ENCODE assay signal across 11 mouse cellular contexts in genomic region chr3:106131690-106132089, GRCm38 (mm10). TPM values are rescaled to one million over a fixed set of nuclear protein-coding genes. Genes with fewer than 3 reads are reported as not detected.
A peak's percentile ranks its signal among the peaks of the same experiment; 100 is the strongest.
DNase-seq lines count a peak whose midpoint lies in the region; ATAC-seq and TF ChIP-seq lines count a peak whose summit lies in the region.
"Had no signal": no experiment of that assay in that cellular context is flagged by ENCODE, and none has a peak within 500 bp of the region (broad histone marks: within the 10 kb centered on the region; RNA-seq: fewer than 3 reads in every experiment).

No protein-coding gene starts in this region.

- no peak for TF ChIP-seq CTCF in liver, postnatal 0 days (IDR thresholded peaks at IDR 0.05; ENCODE audit: low read depth)

- H3K4me3 ChIP-seq in hindbrain, embryonic 14.5 days (replicated peaks; ENCODE audit: low read length) = no peak overlapping the region
- H3K4me3 ChIP-seq in hindbrain, embryonic 12.5 days = no peak overlapping the region
- H3K4me3 ChIP-seq in liver, postnatal 0 days (ENCODE audit: low read depth, low read length) = no peak overlapping the region
- H3K4me3 ChIP-seq: heart, embryonic 10.5 days had no signal

- no peak overlapping the region for H3K9ac ChIP-seq in hindbrain, embryonic 14.5 days
- H3K9ac ChIP-seq in hindbrain, embryonic 12.5 days = no peak overlapping the region
- H3K9ac ChIP-seq in liver, postnatal 0 days (replicated peaks) = no peak overlapping the region

- H3K4me2 ChIP-seq in hindbrain, embryonic 14.5 days (replicated peaks) = no peak overlapping the region
- H3K4me2 ChIP-seq in hindbrain, embryonic 12.5 days (replicated peaks) = no peak overlapping the region
- no peak overlapping the region for H3K4me2 ChIP-seq in liver, postnatal 0 days (ENCODE audit: low read depth, low read length)

- DNase-seq in hindbrain, embryonic 14.5 days (ENCODE audit: low spot score) = peak; percentile 56
- peak; percentile 70 to 86 for DNase-seq in left cerebral cortex, adult 18-20 months (ENCODE audit: low spot score in 2 of 2)
- peak; percentile 61 for DNase-seq in right cerebral cortex, postnatal 25 days
- no peak for DNase-seq in kidney, postnatal 10 days
- DNase-seq in liver, postnatal 0 days = no peak
- no peak for DNase-seq in kidney, postnatal 36 days

- TF ChIP-seq EP300 in liver, postnatal 0 days (IDR thresholded peaks at IDR 0.05; ENCODE audit: low read depth) = no peak

- no peak overlapping the region for H3K27ac ChIP-seq in hindbrain, embryonic 14.5 days
- no peak overlapping the region for H3K27ac ChIP-seq in hindbrain, embryonic 12.5 days
- no peak overlapping the region for H3K27ac ChIP-seq in liver, postnatal 0 days (ENCODE audit: low read depth)
- H3K27ac ChIP-seq: heart, embryonic 10.5 days had no signal

- ATAC-seq in hindbrain, embryonic 14.5 days (ENCODE audit: low FRiP score) = peak; percentile 68; the same call in 1 of the 2 replicates
- ATAC-seq in hindbrain, embryonic 12.5 days (ENCODE audit: low FRiP score) = no peak
- ATAC-seq in frontal cortex, adult (ENCODE audit: low TSS enrichment) = peak; percentile 100
- no peak for ATAC-seq in liver, postnatal 0 days

- 0 out of 2 replicates have a peak, but pooled peaks cover 5% of the 10 kb centered on the region for H3K9me3 ChIP-seq in hindbrain, embryonic 14.5 days (ENCODE audit: control insufficient read depth, low read length)
- 0 out of 2 replicates have a peak, but pooled peaks cover 4% of the 10 kb centered on the region for H3K9me3 ChIP-seq in hindbrain, embryonic 12.5 days (replicated peaks)
- no peaks in the 10 kb centered on the region for H3K9me3 ChIP-seq in liver, postnatal 0 days (ENCODE audit: low read length)

- no peaks in the 10 kb centered on the region for H3K27me3 ChIP-seq in hindbrain, embryonic 14.5 days (ENCODE audit: control insufficient read depth, insufficient read depth, low read length)
- no peaks in the 10 kb centered on the region for H3K27me3 ChIP-seq in hindbrain, embryonic 12.5 days
- H3K27me3 ChIP-seq in liver, postnatal 0 days (ENCODE audit: insufficient read depth, low read length) = no peaks in the 10 kb centered on the region

- no peaks in the 10 kb centered on the region for H3K36me3 ChIP-seq in hindbrain, embryonic 14.5 days (replicated peaks; ENCODE audit: control insufficient read depth, insufficient read depth)
- no peaks in the 10 kb centered on the region for H3K36me3 ChIP-seq in hindbrain, embryonic 12.5 days
- no peaks in the 10 kb centered on the region for H3K36me3 ChIP-seq in liver, postnatal 0 days (replicated peaks; ENCODE audit: insufficient read depth, low read length)
- H3K36me3 ChIP-seq: heart, embryonic 10.5 days had no signal

- WGBS in hindbrain, embryonic 14.5 days = 73% methylated on average over 5 of the region's 5 CpGs
- 85% methylated on average over 5 of the region's 5 CpGs for WGBS in hindbrain, embryonic 12.5 days
- WGBS in liver, postnatal 0 days (ENCODE audit: insufficient replicate concordance) = 66% methylated on average over 5 of the region's 5 CpGs

- H3K4me1 ChIP-seq in hindbrain, embryonic 14.5 days (replicated peaks; ENCODE audit: control insufficient read depth, insufficient read depth, low read length) = no peaks in the 10 kb centered on the region
- H3K4me1 ChIP-seq in hindbrain, embryonic 12.5 days = no peaks in the 10 kb centered on the region
- H3K4me1 ChIP-seq in liver, postnatal 0 days (ENCODE audit: insufficient read depth) = no peaks in the 10 kb centered on the region
- H3K4me1 ChIP-seq: heart, embryonic 10.5 days had no signal

RNA-seq across cellular contexts. Expression of gene Chia1, which starts 18.7 kb away (rescaled TPM):
- 1.3 and 1.4 TPM in 2 replicates for polyA plus RNA-seq in hindbrain, embryonic 14.5 days (2014; fragmentation: Nextera tagmentation; extraction: Ambion mirVana)
- polyA plus RNA-seq in hindbrain, embryonic 12.5 days (2016; fragmentation: Nextera tagmentation; extraction: Ambion mirVana) = 0.36 and 0.55 TPM in 2 replicates
- 1 to 10 TPM in 1 of 2 experiments, under 1 TPM in 1; 0.49 to 1.8 TPM for total RNA-seq in left cerebral cortex, adult 18-20 months (2021)
- polyA plus RNA-seq in liver, postnatal 0 days (2015; fragmentation: Nextera tagmentation; extraction: Ambion mirVana) = not detected in 2 replicates
- polyA plus RNA-seq: C2C12; limb, embryonic 11.5 days had no signal

RNA-seq across cellular contexts. Expression of gene Chil3, which starts 35.7 kb away (rescaled TPM):
- polyA plus RNA-seq in hindbrain, embryonic 14.5 days (2014; fragmentation: Nextera tagmentation; extraction: Ambion mirVana) = 0.47 TPM in 1 of 2 replicates, not detected in the other
- not detected in 2 replicates for polyA plus RNA-seq in hindbrain, embryonic 12.5 days (2016; fragmentation: Nextera tagmentation; extraction: Ambion mirVana)
- total RNA-seq in left cerebral cortex, adult 18-20 months (2021) = not detected
- polyA plus RNA-seq in liver, postnatal 0 days (2015; fragmentation: Nextera tagmentation; extraction: Ambion mirVana) = 103 and 110 TPM in 2 replicates
- polyA plus RNA-seq: C2C12; heart, embryonic 10.5 days; limb, embryonic 11.5 days had no signal

Comparison
In these comparisons a context has a peak if more than half of its experiments do, and no peak if none do; other contexts are left out.
1. ATAC-seq: peak in hindbrain, embryonic 14.5 days (single experiment) and frontal cortex, adult (single experiment); none in hindbrain, embryonic 12.5 days (single experiment) and liver, postnatal 0 days (single experiment).
2. DNase-seq: peak in hindbrain, embryonic 14.5 days (single experiment), left cerebral cortex, adult 18-20 months (2 of 2) and right cerebral cortex, postnatal 25 days (single experiment); none in kidney, postnatal 10 days (single experiment), liver, postnatal 0 days (single experiment) and kidney, postnatal 36 days (0 of 2).
3. RNA of gene Chil3, which starts 35.7 kb away (polyA plus RNA-seq): 103 to 110 TPM in liver, postnatal 0 days; 0.47 TPM in hindbrain, embryonic 14.5 days and not detected in hindbrain, embryonic 12.5 days; every median in the first group is over 10 times any median in the second.